Mouse (Mus musculus) layer of hippocampus, postnatal 36 days (tissue): Measurements from ENCODE around the gene Tspan5. TPM values are rescaled to one million over a fixed set of nuclear protein-coding genes. Genes with fewer than 3 reads are reported as not detected.

Experiments
- DNase-seq, 2 experiments: peaks; one replicate each; pipeline ENCODE4 v3.0.0; 2022
- total RNA-seq, 2 experiments: library from RNA; stranded (reverse); gene quantifications; 2 replicates each; pipeline ENCODE4 v1.2.3; 2021

Gene Tspan5
- total RNA-seq, 2 experiments from 2014 or later = 208 to 210 TPM

- DNase-seq = no peak
Measured at GRCm38 (mm10) chr3:138880999-138881724, 139.2 kb downstream of the Tspan5 start.

DNA sequence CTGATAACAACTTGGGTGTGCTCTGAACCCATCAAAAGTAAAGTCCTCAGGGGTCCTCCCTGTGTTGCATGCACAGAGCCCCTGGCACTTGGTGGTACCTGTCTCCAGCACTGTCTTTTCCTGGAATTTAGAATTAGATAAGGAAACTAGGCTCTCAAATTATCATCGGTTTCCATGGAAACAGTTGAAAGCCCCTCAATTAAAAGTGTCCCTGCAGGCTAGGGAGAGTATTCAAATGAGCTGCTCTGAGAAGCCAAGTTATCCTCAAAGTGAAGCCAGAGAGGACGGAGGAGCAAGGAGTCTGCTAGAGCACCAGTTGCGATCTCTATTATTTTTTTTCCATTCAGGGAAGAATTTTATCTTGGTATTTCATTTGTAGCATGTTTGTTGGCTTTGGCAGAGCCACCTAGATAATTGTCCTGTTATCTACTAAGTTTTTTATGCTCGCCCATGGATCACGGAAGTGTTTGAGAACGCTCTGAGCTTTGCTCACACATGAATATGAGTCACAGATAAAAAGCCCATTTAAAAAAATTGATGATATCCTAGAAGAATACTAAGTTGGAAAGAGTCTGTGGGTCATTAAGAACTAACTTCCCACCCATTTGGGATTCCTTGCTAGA is 139.8 kb downstream of the Tspan5 start:
- DNase-seq = no peak

GRCm38 (mm10) chr3:138886121-138886520 is 144.1 kb downstream of the Tspan5 start:
- no peak for DNase-seq

GRCm38 (mm10) chr3:138889214-138889613 is 147.2 kb downstream of the Tspan5 start:
- peak in 1 of 2 experiments; percentile 31 for DNase-seq

DNA sequence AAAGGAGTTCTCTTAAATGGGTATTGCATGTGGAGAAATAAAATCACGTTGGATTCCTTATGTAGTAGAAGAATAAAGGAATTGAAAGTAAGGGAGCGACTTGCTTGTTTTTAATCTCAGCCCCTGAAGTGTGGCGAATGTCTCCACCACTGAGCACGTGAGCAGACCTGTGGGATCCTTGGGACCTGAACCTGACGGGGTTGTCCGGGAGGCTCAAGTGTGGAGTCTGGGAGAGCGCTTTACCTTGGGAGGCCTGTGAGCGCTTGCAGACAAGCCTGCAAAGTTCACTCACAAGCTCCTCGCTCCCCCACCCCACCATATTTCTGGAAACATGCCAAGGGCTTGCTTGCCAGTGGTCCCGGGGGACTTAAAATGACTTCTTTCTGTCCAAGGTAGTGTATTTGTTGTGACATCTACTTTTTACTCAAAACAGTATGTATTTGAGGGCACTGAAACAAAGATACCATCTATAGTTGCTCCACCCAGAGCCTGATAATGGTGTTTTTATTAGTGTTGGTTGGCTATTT is 147.8 kb downstream of the Tspan5 start:
- DNase-seq = no peak

DNA sequence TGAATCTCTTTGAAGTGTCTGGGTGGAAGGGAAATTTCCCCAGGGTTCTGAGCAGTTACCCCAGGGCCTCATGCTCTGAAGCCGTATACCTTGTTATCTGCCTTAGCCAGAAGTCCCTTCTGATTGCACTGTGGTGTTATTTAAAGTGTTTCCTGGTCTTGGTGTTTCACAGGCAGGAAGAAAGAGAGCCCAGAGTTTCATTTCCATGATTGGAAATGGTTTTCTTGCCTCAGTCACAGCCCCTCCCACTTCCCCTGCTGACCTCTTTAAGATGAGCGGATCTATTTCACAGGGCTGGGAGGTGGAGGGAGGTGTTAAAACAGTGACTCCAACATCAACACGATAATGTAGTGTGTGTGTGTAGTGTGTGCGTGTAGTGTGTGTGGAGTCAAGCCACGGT is 151.5 kb downstream of the Tspan5 start:
- no peak for DNase-seq

GRCm38 (mm10) chr3:138897500-138897899 is 155.5 kb downstream of the Tspan5 start:
- DNase-seq = no peak

- DNase-seq = no peak
Measured at GRCm38 (mm10) chr3:138898055-138898454, 156.1 kb downstream of the Tspan5 start.

GRCm38 (mm10) chr3:138900571-138901141 is 158.7 kb downstream of the Tspan5 start:
- no peak for DNase-seq

DNA sequence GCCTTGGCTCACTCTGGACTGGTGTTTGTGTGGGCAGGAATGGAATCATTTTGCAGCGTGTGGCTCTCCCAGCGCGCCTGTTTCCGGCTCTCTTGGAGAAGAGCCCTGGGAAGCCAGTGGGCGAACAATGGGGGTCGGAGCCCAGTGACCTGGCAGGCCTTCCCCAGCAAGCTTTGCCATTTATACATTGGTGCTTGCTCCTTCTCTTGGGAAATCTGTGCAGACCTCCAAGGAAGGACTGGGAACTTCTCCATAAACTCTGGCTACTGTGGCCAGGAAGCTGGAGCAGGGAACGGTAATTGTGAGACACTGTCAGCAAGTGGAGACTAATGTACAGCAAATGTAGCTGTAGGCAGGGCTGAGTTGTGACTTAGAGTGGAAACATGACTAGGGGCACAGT is 163.7 kb downstream of the Tspan5 start:
- peak in 1 of 2 experiments; percentile 44 for DNase-seq

GRCm38 (mm10) chr3:138906112-138906880 is 164.3 kb downstream of the Tspan5 start:
- peak; percentile 61 to 65 for DNase-seq

- DNase-seq = no peak
Measured at GRCm38 (mm10) chr3:138909313-138909712, 167.3 kb downstream of the Tspan5 start.

DNA sequence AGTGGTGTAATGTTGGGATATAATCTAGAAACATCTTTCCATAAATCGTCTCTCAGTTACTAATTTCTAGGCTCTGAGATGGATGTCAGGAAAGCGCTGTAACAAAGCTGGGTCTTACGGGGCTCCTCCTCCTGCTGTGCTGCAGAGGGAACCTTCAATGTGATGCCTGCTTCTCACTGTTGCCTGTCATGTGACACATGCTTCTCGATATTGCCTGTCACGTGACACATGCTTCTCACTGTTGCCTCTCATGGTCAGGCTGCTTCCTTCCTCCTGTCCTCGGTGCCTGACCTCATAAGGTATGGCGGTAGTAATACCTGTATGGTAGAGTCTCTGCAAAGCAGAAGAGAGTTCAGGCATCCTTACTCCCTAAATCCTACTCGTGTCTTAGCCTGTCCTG is 170.5 kb downstream of the Tspan5 start:
- DNase-seq = no peak

GRCm38 (mm10) chr3:138914626-138915288 is 172.8 kb downstream of the Tspan5 start:
- DNase-seq = no peak

GRCm38 (mm10) chr3:138916591-138916990 is 174.6 kb downstream of the Tspan5 start:
- DNase-seq = no peak

- no peak for DNase-seq
Measured at GRCm38 (mm10) chr3:138917016-138917415, 175.0 kb downstream of the Tspan5 start.

GRCm38 (mm10) chr3:138918241-138918640 is 176.2 kb downstream of the Tspan5 start:
- no peak for DNase-seq

GRCm38 (mm10) chr3:138926161-138926560 is 184.2 kb downstream of the Tspan5 start:
- no peak for DNase-seq

- no peak for DNase-seq
Measured at GRCm38 (mm10) chr3:138927437-138927836, 185.4 kb downstream of the Tspan5 start.

DNA sequence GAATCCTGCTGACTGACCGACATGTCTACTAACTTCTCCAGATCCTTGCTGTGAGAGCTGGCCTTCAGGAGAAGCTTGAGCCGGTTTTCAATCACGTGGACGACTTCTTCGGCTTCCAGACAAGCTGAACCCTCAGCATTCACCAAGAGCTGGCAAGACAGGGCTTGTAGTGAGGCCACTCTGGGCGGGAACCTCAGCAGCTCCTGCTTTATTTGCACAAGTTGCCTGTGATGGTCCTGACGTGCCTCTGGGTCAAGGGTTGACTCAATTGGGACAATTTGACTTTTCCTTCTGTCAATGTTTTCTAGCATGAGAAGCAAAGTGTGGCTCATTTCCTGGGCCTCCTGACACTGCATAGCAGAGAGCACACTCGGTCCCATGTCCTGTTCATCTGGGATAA is 194.8 kb downstream of the Tspan5 start:
- DNase-seq = no peak

GRCm38 (mm10) chr3:138937241-138937640 is 195.2 kb downstream of the Tspan5 start:
- DNase-seq = no peak

GRCm38 (mm10) chr3:138941604-138942003 is 199.6 kb downstream of the Tspan5 start:
- no peak for DNase-seq
